Mouse (Mus musculus) liver, embryonic 14.5 days (tissue): ENCODE measurements at regions not wholly inside any gene's neighbourhood (a gene's known extent, or its start where the extent isn't known, plus 50 kb on each side); places are given as distances from the start of the nearest gene placed in this dataset.

Source experiments
- CTCF ChIP-seq: IDR thresholded peaks from 2 replicates; pipeline ENCODE4 v1.5.1; 2016; ENCODE audit warnings: antibody characterized with exemption, low read depth, control low read depth
- EP300 ChIP-seq: IDR thresholded peaks from 2 replicates; pipeline ENCODE4 v1.6.1; 2016; ENCODE audit warnings: antibody characterized with exemption, low read depth

- TF ChIP-seq CTCF (no peak), EP300 (no peak)
Observed at GRCm38 (mm10) chr13:59204506-59204905, 380.5 kb downstream of the Agtpbp1 start.
